Mouse (Mus musculus): ENCODE results near the gene Fbxo36.
A peak's percentile ranks its signal among the peaks of the same experiment; 100 is the strongest.

Fbxo36 gene

GRCm38 (mm10) chr1:84945950-84946349 is 106.3 kb downstream of the Fbxo36 start:
- DNase-seq (ENCODE audit: low spot score in 2 of 2), result no peak

GRCm38 (mm10) chr1:84947390-84947789 is 107.7 kb downstream of the Fbxo36 start:
- DNase-seq (ENCODE audit: low spot score in 2 of 2), result peak in 1 of 2 experiments; percentile 10

Measured in urinary bladder, postnatal 4 days (tissue).